Mouse (Mus musculus) CH12.LX (cell line): Measurements from ENCODE around the gene Cacnb4. TPM values are rescaled to one million over a fixed set of nuclear protein-coding genes. Genes with fewer than 3 reads are reported as not detected.

ENCODE experiments used
- DNase-seq: peaks from one replicate; pipeline ENCODE4 v3.0.0-alpha.2; 2013; ENCODE audit errors: extremely low read depth
- H3K27ac ChIP-seq: 2 replicates; pipeline ENCODE4 v1.5.1; 2012; ENCODE audit warnings: low read depth, mild to moderate bottlenecking, control low read depth, moderate library complexity; ENCODE audit not compliant: insufficient read depth
- H3K27me3 ChIP-seq: replicated peaks from 2 replicates; pipeline ENCODE3; 2012; ENCODE audit warnings: inconsistent platforms
- H3K36me3 ChIP-seq, 2 experiments: replicated peaks in 1 of 2; 2 replicates each; pipeline versions ENCODE3 to v1.6.1; 2012; ENCODE audit warnings: inconsistent platforms in 1 of 2, low read length in 1 of 2, mild to moderate bottlenecking in 1 of 2, mixed read lengths in 1 of 2, moderate library complexity in 1 of 2; ENCODE audit not compliant: control insufficient read depth in 1 of 2, insufficient read depth in 1 of 2
- H3K4me1 ChIP-seq, 2 experiments: 2 replicates each; pipeline ENCODE4 v1.6.1; 2012; ENCODE audit warnings: inconsistent platforms in 1 of 2, moderate library complexity in 1 of 2; ENCODE audit not compliant: insufficient read depth in 2 of 2, control insufficient read depth in 1 of 2
- H3K4me2 ChIP-seq: 2 replicates; pipeline ENCODE4 v1.6.1; 2012; ENCODE audit warnings: low read depth, mild to moderate bottlenecking, control low read depth; ENCODE audit not compliant: poor library complexity, insufficient read depth, severe bottlenecking
- H3K4me3 ChIP-seq, 3 experiments: fragments of 150-350 bp in 1 of 3; sonication (generic) in 1 of 3; replicated peaks in 1 of 3; 2 replicates each; pipeline versions ENCODE3 to v1.5.1; 2011 to 2012; ENCODE audit warnings: low read depth in 2 of 3, low read length in 2 of 3, mild to moderate bottlenecking in 2 of 3, moderate library complexity in 2 of 3, control low read depth in 1 of 3, improper control_type of control experiment in 1 of 3, inconsistent platforms in 1 of 3, mixed read lengths in 1 of 3; ENCODE audit not compliant: poor library complexity in 1 of 3
- H3K79me2 ChIP-seq: replicated peaks from 2 replicates; pipeline ENCODE4 v1.6.1; 2012; ENCODE audit warnings: mild to moderate bottlenecking, moderate library complexity; ENCODE audit not compliant: control insufficient read depth, poor library complexity, insufficient read depth, severe bottlenecking; ENCODE audit errors: extremely low read depth
- H3K9ac ChIP-seq: 2 replicates; pipeline ENCODE4 v1.6.1; 2012; ENCODE audit warnings: low read depth, mild to moderate bottlenecking, control low read depth, moderate library complexity; ENCODE audit not compliant: insufficient read depth
- H3K9me3 ChIP-seq: replicated peaks from 2 replicates; pipeline ENCODE3; 2012; ENCODE audit warnings: low read length, inconsistent platforms, mixed read lengths
- CTCF ChIP-seq, 2 experiments: IDR thresholded peaks in 1 of 2; conservative IDR thresholded peaks in 1 of 2; 2 replicates each; pipeline ENCODE4 v1.5.1; 2011 to 2012; ENCODE audit warnings: low read depth in 2 of 2, low read length in 2 of 2, improper control_type of control experiment in 1 of 2, inconsistent platforms in 1 of 2, mild to moderate bottlenecking in 1 of 2, moderate library complexity in 1 of 2
- E2F4 ChIP-seq: IDR thresholded peaks from 2 replicates; pipeline ENCODE4 v1.6.1; 2011; ENCODE audit warnings: low read depth, low read length, improper control_type of control experiment; ENCODE audit not compliant: insufficient replicate concordance
- JUN ChIP-seq: IDR thresholded peaks from 2 replicates; pipeline ENCODE4 v1.6.1; 2011; ENCODE audit warnings: low read depth, mild to moderate bottlenecking, low read length, improper control_type of control experiment, moderate library complexity; ENCODE audit not compliant: insufficient read depth
- MAX ChIP-seq: IDR thresholded peaks from 2 replicates; pipeline ENCODE4 v1.6.1; 2011; ENCODE audit warnings: low read length, improper control_type of control experiment
- MYC ChIP-seq: IDR thresholded peaks from 2 replicates; pipeline ENCODE4 v1.6.1; 2011; ENCODE audit warnings: low read depth, mild to moderate bottlenecking, improper control_type of control experiment, low read length
- PAX5 ChIP-seq: IDR thresholded peaks from 2 replicates; pipeline ENCODE4 v1.6.1; 2012; ENCODE audit warnings: low read length, inconsistent platforms, mixed read lengths
- POLR2A ChIP-seq: IDR thresholded peaks from 2 replicates; pipeline ENCODE4 v1.6.1; 2011; ENCODE audit warnings: low read depth, mild to moderate bottlenecking, improper control_type of control experiment, low read length
- RAD21 ChIP-seq: IDR thresholded peaks from 2 replicates; pipeline ENCODE4 v1.6.1; 2011; ENCODE audit warnings: low read depth, mild to moderate bottlenecking, low read length, improper control_type of control experiment, moderate library complexity
- ZC3H11A ChIP-seq: IDR thresholded peaks from 2 replicates; pipeline ENCODE4 v1.6.1; 2012; ENCODE audit warnings: low read depth, mild to moderate bottlenecking, inconsistent platforms, low read length, improper control_type of control experiment
- ZKSCAN1 ChIP-seq: IDR thresholded peaks from 2 replicates; pipeline ENCODE4 v1.6.1; 2012; ENCODE audit warnings: low read depth, inconsistent platforms, low read length, improper control_type of control experiment, borderline replicate concordance
- ZNF384 ChIP-seq: IDR thresholded peaks from 2 replicates; pipeline ENCODE4 v1.6.1; 2012; ENCODE audit warnings: low read depth, low read length, improper control_type of control experiment, inconsistent platforms
- dilution Hi-C: fragments of 300-500 bp; cut with MboI; formaldehyde crosslinking; loops from 2 replicates; pipeline ENCODE4 v1.14.3; 2020; ENCODE audit warnings: low sequenced_read_pairs; ENCODE audit not compliant: extremely low pct_unique_long_range_greater_than_20kb, extremely low pct_ligation_motif_present
- in situ Hi-C: fragments of 300-500 bp; cut with MboI; formaldehyde crosslinking; loops from 3 replicates; pipeline ENCODE4 v1.14.3; 2019; ENCODE audit warnings: low sequenced_read_pairs, low pct_ligation_motif_present, low pct_unique_long_range_greater_than_20kb, mixed read lengths
- polyA plus RNA-seq: library from polyadenylated mRNA; unstranded; fragments of >175 nt; gene quantifications from 2 replicates; pipeline ENCODE4 v1.2.1, GENCODE M21; 2012; ENCODE audit warnings: low read depth; ENCODE audit not compliant: insufficient read length
- total RNA-seq, 2 experiments: library from RNA; depleted of rRNA; stranded (reverse); fragments of 300-350 nt in 1 of 2; fragments of >200 nt in 1 of 2; gene quantifications; 2 replicates each; pipeline ENCODE4 v1.2.3; 2012 to 2014

Cacnb4 gene
- total and polyA plus RNA-seq, 3 experiments, result 0.77 to 3.4 (median 1.5) TPM

DNA sequence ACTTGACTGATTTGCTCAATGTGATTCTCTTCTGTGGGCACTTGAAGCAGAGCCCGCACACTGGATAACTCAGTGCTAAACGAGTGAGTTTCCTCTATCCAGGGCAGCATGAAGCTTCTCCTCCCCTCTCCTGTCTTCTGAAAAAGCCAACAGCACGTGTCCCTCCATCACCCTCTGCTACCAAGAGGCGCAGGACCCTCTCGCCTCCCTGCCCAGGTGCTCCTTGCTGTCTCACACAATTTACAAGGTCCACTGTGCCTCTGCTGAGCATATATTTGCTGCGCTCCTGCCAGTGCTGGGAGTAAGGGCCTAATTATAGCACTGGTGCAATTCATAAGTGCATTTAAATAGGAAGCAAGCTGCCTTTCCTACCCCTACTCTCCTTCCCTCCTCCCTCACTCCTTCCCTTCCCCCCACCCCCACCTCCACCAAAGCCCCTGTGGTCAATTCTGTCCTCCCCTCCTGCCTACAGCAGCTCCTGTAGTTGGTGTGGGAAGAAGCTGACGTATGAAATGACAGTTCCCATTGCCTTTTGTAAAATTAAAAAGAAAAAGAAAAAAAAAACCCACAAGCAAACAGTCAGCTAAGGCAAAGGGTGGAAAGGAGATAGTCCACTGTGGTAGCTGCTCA is 86.2 kb downstream of the Cacnb4 start:
- H3K4me3 ChIP-seq, result no peak overlapping the region
- TF ChIP-seq E2F4 (no peak), PAX5 (no peak), ZKSCAN1 (no peak), ZC3H11A (no peak)
- dilution Hi-C loops, result no loop called here
- no peak overlapping the region for H3K9ac ChIP-seq
- no peak overlapping the region for H3K4me2 ChIP-seq
- DNase-seq, result no peak
- peaks cover 0 to 2% of the 10 kb centered on the region in 2 experiments; a peak in 1 of 4 replicates for H3K4me1 ChIP-seq
- no peaks in the 10 kb centered on the region for H3K27me3 ChIP-seq
- H3K36me3 ChIP-seq, result no peaks in the 10 kb centered on the region
- H3K27ac ChIP-seq, result no peak overlapping the region
- in situ Hi-C loops, result loop anchor here (25.0 kb wide), 1 partner anchor 178 kb away; the partner anchor contains the start of gene Arl5a
- no peaks in the 10 kb centered on the region for H3K79me2 ChIP-seq
- no peaks in the 10 kb centered on the region for H3K9me3 ChIP-seq

DNA sequence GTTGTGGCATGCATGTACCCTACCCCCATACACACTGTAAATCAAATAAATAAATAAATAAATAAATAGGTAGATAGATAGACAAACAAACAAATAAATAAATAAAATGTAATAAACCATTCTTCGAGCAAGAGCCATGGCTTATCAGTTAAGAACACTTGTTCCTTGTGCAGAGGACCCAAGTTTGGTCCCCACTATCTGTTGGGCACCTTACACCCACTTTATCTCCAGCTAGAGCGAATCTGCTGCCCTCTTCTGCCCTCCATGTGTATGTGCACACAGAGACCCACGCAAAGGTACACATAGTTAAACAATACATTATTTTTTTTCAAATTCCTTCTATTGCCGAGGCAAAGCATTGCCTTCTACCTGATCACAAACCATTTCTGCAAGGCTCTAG is 87.1 kb downstream of the Cacnb4 start:
- Histone ChIP-seq H3K27me3 (no peaks in the 10 kb centered on the region), H3K9ac (no peak overlapping the region), H3K27ac (no peak overlapping the region), H3K79me2 (no peaks in the 10 kb centered on the region), H3K9me3 (no peaks in the 10 kb centered on the region), H3K36me3 (no peaks in the 10 kb centered on the region), H3K4me1 (peaks cover 0 to 2% of the 10 kb centered on the region in 2 experiments; a peak in 1 of 4 replicates), H3K4me2 (no peak overlapping the region), H3K4me3 (no peak overlapping the region)
- DNase-seq, result no peak
- in situ Hi-C loops, result loop anchor here (25.0 kb wide), 1 partner anchor 177 kb away; the partner anchor contains the start of gene Arl5a
- dilution Hi-C loops, result no loop called here
- TF ChIP-seq ZNF384, result no peak
- peak in 1 of 2 experiments; percentile 22; a peak in 1 of 4 replicates for TF ChIP-seq CTCF (conservative IDR thresholded peaks at IDR 0.05 in 1 of 2, IDR thresholded peaks at IDR 0.05 in 1 of 2; ENCODE audit: low read depth in 2 of 2, low read length in 2 of 2)
- no peak for TF ChIP-seq MYC
- TF ChIP-seq MAX, result no peak
- no peak for TF ChIP-seq POLR2A
- peak; percentile 14 for TF ChIP-seq RAD21

DNA sequence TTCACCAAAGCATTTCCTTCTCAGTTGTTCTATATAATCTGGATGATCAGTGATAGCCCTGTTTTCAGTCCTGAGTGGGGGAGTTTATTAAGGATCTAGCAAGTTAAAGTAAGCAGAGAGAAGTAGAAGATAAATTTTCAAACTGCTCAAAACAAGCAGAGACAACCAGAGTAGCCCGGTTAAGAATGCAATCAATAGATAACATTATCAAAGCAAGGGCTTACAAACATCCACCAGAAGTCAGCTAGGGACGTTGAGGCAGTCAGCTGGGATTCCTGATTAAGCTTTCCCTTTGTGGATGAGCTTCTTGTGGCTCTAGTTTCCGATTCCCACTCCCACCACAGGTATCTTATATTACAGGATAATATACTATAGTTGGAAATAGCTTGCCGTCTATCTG is 91.2 kb downstream of the Cacnb4 start:
- no peak for TF ChIP-seq ZKSCAN1
- no peak for TF ChIP-seq JUN
- no peaks in the 10 kb centered on the region for H3K79me2 ChIP-seq
- no peak overlapping the region for H3K4me2 ChIP-seq
- H3K9me3 ChIP-seq, result no peaks in the 10 kb centered on the region
- H3K27me3 ChIP-seq, result no peaks in the 10 kb centered on the region
- in situ Hi-C loops (loop anchor here (25.0 kb wide), 1 partner anchor 173 kb away; the partner anchor contains the start of gene Arl5a), dilution Hi-C loops (no loop called here)
- H3K4me1 ChIP-seq, result no peaks in the 10 kb centered on the region
- H3K4me3 ChIP-seq, result no peak overlapping the region
- no peak overlapping the region for H3K27ac ChIP-seq
- H3K36me3 ChIP-seq, result no peaks in the 10 kb centered on the region
- DNase-seq, result no peak
- H3K9ac ChIP-seq, result no peak overlapping the region
